Mouse (Mus musculus) kidney, postnatal 25 days (tissue): ENCODE results near the gene Slc10a2.
"Not testable (repeated sequence)": the region's sequence is repeated elsewhere in the genome, so short reads cannot be mapped to it uniquely, and the experiment has no call there.

Source experiments
- DNase-seq, 2 experiments: peaks; one replicate each; pipeline ENCODE4 v3.0.0; 2021; ENCODE audit warnings: mixed read lengths in 2 of 2

Gene Slc10a2

GRCm38 (mm10) chr8:5105186-5105585, at the start of gene Slc10a2:
Gene Slc10a2, minus strand, starts transcription at chr8:5105351.
- DNase-seq: no peak

GRCm38 (mm10) chr8:5129322-5129829, 24.2 kb upstream of the Slc10a2 start:
- DNase-seq: no peak

- DNase-seq: peak; percentile 67 to 81
Measured at GRCm38 (mm10) chr8:5106855-5107254, 1.7 kb upstream of the Slc10a2 start.

- no peak for DNase-seq
Measured at GRCm38 (mm10) chr8:5095392-5095791, 9.8 kb downstream of the Slc10a2 start.

GRCm38 (mm10) chr8:5093991-5094390, 11.2 kb downstream of the Slc10a2 start:
- DNase-seq: not testable (repeated sequence)

GRCm38 (mm10) chr8:5073654-5074293, 31.4 kb downstream of the Slc10a2 start:
- DNase-seq: no peak

GRCm38 (mm10) chr8:5058888-5059287, 46.3 kb downstream of the Slc10a2 start:
- DNase-seq: no peak

- DNase-seq: peak; percentile 6 to 33
Measured at GRCm38 (mm10) chr8:5044361-5044900, 60.7 kb downstream of the Slc10a2 start.

- DNase-seq: no peak
Measured at GRCm38 (mm10) chr8:5038811-5039561, 66.2 kb downstream of the Slc10a2 start.
